Mouse (Mus musculus) neural tube, postnatal 0 days (tissue): ENCODE results near the gene Ubxn1. TPM values are rescaled to one million over a fixed set of nuclear protein-coding genes. Genes with fewer than 3 reads are reported as not detected.

Experiments
- microRNA-seq: library from miRNA; unstranded; fragments of <30 nt; microRNA quantifications from one replicate; pipeline ENCODE4, GENCODE M21; 2016
- polyA plus RNA-seq: library from polyadenylated mRNA; unstranded; fragments of >200 nt; fragmentation: Nextera tagmentation; extraction: Ambion mirVana; gene quantifications from 2 replicates; pipeline ENCODE4 v1.2.1, GENCODE M21; 2015

The Ubxn1 gene
- polyA plus RNA-seq, result 150 and 155 TPM in 2 replicates

DNA sequence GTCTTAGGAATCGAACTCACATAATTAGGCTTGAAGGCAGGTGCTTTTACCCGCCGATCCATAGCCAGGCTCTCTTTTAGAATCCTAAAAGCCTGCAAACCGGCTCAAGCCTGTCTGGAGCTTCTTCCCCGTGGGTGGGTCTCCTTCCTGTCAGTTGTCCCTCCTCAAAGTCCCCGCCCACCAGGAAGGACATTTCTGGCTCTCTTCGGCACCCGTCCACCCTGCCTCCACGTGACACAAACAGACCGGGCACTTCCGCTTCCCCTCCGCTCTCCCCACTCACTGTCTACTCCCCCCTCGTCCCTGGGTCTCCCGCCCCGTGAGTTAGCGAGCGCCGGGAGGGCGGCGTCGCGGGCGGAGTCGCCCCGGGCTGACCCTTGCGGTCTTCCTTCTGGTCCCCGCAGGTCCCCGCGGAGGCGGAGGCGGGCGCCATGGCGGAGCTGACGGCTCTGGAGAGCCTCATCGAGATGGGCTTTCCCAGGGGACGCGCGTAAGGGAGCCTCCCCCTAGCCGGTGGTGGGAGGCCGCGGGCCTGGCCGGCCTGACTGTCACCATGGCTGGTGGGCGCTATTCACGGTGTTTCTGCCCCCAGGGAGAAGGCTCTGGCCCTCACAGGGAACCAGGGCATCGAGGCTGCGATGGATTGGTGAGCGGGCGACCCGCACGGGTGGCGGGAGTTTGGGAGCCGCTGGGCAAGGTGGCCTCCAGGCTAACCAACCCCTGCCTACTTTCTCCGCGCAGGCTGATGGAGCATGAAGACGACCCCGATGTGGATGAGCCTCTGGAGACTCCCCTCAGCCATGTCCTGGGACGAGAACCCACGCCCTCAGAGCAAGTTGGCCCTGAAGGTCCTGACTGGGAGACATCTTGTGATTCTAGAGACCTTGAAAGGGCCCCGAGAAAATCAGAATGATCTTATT lies at the start of gene Ubxn1:
Ubxn1 (plus strand) TSS at position 230 of the 920 bp plus-strand sequence.

DNA sequence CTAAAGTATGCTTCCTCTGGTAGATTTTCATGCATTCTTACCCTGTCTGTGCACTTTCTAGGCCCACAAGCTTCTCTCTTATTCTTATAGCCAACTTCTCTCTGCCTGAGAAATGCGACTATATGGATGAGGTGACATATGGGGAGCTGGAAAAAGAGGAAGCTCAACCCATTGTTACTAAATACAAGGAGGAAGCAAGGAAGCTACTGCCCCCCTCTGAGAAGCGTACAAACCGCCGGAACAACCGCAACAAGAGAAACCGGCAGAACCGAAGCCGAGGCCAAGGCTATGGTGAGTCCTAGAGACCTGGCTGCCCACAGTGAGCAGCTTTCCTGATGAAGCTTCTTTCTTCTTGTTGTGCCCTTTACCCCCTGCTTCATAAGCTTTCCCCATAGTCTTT lies 41.6 kb upstream of the Ubxn1 start, which contains the start of gene AC129217.1:
AC129217.1 (plus strand) TSS at position 114 of the 400 bp plus-strand sequence.

DNA sequence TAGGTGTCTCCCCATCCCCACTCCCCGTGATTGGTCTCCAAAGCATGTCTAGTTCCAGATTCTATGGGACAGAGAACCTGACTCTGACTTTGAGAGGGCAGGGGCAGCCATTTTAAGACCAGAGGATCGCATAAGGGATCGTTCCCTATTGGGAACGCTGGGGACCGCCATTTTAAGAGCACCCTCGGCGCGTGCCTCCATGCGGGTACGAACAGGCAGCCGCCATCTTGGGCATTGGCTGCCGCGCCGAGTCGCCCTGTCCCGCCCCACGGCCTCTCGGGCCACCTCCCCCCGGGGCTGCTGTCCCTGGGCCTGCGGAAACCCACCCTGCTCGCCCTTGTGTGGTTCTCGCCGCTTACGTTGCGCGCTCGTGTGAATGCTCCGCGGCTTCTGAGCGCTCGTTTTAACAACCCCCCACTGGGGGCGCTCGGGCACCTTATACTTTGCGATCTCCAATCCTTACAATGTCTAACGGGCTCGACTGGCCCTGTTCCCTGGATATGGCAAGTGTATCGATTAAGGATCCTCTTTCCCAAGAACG lies 34.0 kb upstream of the Ubxn1 start, which contains the start of gene Bscl2:
Bscl2 (plus strand) TSS at position 217 of the 541 bp plus-strand sequence.

DNA sequence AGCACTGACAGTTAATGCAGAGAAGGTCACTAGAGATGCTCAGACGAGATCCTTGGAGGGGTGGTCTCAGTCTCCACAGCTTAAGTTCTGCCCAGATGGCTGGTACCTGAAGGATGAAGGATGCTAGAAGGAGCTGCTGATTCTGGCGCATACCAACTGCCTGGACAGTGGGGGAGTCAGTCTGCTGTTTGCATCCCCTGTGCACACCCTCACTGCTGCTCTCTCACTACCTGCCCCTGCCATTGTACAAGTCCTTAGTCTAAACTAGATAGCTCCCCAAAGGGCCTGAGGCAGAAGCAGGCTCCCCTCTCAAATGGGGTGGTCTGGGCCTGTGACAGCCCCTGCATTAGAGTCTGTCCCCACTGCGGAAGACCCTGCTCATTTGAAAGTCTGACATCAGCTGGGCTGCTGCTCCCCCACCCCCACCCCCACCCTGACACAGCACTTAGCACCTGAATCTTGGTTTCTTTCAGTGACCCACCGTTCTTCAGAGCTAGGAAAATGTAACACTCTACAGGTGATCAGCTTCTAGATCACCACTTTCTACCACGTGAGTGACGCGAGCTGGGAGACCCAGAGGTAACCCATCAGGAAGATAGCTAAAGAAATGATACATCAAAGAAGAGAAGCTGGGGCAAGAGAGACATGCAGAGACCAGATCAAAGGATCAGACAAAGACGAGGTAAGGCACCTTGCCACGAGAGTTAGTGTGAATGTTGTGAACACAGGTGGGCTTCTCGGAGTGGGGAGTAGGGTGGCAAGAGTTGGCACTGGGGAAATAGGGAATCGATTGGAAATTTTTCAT lies 32.0 kb upstream of the Ubxn1 start, which contains the start of gene Gng3:
Gng3 (minus strand) TSS at position 92 of the 805 bp plus-strand sequence.

DNA sequence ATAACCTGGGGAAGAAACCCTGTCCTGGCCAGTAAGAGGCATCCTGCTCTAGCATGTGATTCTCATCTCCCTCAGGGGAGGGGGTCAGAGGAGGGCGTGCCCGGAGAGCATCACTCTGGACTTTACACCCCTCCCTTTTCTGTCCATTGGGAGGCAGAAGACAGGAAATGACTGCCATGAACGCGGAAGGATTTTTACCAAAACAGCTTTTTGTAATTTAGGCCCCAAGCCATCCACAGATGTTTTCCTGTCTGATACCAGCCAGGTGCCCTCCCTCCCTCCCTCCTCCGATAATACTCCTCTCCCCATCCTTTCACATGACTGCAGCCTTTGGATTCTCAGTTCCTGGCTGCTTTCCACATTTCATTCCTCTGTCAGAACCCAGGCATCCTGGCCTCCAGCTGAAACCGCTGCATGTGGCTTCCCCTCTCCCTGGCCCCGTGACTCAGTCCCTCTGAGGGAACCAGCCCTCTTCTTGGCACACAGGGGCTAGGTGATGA lies 20.8 kb upstream of the Ubxn1 start, which contains the start of gene Lrrn4cl:
Lrrn4cl (plus strand) TSS at position 367 of the 500 bp plus-strand sequence.

DNA sequence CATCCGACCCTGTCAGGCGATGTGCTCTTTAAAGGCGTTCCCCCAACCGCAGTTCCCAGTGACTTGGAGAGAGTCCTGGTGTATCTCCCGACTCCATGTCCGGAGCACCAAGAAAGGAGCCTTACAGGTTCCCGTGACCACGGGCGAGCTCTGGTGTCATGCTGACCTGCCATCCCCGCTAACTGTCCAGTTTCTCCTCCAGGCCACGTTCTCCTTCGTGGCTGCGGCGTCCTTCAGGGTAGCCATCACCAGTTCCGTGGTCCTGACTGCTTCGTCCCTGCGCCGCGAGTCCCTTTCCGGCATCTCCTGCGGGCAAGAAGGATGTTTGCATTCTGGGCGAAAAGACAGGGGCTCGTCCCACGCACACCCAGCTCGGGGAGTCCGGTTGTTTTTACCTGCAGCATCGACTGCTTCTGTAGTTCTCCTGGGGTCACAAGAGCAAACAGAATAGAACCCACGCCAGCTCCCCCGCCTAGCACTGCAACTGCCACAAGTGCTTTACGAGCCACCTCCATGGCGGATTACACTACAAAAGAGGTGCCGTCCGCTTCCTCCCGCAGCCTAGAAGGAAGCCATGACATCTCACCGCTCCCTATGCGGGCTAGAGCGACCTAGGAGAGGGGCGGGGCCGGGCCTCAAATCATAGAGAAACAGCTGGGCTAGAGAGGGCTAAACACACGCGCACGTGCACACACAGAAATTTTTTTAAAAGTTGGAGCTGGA lies 9.2 kb downstream of the Ubxn1 start, which contains the start of gene Uqcc3:
Uqcc3 (minus strand) TSS at position 613 of the 723 bp plus-strand sequence.

DNA sequence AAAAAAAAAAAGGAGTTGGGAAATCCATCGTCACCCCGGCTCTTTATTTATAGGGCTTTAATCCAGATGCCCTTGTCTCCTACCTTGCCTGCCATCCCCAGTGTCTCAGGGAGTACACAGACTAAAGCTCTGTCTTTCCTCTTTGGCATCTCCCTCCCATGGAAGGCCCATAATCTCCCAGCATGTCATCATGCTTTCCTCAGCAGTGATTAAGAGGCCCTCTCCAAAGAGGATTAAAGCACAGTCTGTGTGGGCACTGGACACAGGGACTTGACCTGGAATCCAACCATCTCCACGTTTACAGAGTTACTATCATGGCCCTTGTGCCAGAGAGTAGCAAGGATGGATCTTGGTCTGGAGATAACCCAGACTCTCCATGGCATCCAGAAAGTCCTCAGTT lies 12.3 kb downstream of the Ubxn1 start, which contains the start of the genes Lbhd1 and Gm49403:
Lbhd1 (plus strand) TSS at position 117 of the 400 bp plus-strand sequence.
Gm49403 (plus strand) TSS at position 315 of the 400 bp plus-strand sequence.

DNA sequence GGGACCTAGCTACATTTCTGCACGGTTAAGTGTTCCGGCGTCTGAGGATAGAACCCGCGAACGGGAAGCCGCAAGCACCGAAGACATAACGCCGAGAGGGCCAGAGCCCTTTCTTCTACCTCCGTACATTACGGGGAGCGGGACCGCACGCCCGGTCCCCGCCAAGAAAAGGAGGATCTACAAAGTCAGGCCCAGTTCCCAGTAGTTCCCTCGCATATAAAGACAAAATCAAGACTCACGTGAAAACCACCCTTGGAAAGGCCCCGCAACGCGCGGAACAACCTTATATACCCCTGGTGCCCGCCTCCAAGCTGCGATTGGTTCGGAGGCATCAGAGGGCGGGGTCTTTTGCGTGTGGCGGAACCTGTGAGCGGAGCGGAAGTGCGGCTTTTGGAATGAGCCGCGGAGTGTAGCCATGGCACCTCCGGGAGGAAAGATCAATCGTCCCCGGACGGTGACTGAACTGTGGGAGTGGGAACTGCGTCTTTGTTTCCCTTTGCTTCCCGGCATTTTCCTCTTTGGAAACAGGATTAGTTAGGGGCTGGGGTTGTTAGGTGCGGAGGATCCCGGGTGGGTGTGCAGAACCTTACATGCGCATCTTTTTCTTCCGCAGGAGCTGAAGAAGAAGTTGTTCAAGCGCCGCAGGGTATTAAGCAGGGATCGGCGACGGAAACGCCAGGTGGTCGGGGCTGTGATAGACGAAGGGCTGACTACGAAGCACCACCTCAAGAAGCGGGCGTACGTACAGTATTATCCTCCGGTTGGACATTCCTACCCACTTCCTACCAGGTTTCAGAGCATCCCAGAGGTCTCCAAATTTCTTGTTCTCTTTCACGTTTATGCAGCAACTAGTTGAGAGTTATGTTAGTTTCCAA lies 17.5 kb downstream of the Ubxn1 start, which contains the start of the genes 1810009A15Rik and Gm49416:
1810009A15Rik (plus strand) TSS at position 343 of the 875 bp plus-strand sequence.
Gm49416 (plus strand) TSS at position 416 of the 875 bp plus-strand sequence.

DNA sequence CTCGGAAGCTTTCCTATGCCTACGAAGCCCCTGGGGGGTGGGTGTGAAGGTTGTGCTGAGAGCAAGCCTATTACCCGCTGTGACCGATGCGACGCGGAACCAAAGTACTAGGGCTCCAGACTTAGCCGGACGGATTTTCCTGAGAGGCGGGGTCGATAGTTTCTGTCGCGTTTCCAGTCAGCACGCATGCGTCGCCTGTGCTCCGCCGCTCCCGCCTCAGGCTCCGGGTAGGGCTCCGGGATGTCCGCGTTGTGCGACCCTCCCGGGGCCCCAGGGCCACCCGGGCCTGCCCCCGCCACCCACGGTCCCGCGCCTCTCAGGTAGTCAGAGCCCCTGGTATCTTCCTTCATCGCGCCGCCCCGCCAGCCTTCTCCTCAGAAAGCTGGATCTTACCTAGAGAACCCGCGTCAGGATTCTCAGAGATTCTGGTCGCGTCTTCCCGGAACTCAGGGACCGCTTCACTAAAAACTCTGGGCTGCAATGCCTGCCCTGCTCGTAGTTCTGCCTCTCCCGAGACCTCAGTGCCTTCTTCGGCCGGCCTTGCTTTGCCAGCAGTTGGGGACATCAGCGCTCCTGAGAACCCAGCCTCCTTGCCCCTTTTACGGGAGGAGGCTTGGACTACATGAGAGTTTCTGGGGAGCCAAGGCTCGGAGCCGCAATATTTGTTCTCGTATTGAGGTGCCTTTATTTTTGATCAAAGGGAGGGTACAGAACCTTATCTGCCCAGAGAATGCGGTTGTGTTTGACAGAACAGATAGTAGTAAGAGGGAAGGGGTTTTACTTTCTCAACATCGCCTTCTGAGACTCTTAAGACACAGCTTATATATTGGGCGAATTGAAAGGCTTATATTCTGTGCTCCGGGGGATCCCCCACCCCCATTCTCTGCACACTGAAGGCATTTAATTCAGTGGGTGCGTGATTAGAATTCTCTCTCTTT lies 21.8 kb downstream of the Ubxn1 start, which contains the start of gene Ints5:
Ints5 (plus strand) TSS at position 177 of the 938 bp plus-strand sequence.

DNA sequence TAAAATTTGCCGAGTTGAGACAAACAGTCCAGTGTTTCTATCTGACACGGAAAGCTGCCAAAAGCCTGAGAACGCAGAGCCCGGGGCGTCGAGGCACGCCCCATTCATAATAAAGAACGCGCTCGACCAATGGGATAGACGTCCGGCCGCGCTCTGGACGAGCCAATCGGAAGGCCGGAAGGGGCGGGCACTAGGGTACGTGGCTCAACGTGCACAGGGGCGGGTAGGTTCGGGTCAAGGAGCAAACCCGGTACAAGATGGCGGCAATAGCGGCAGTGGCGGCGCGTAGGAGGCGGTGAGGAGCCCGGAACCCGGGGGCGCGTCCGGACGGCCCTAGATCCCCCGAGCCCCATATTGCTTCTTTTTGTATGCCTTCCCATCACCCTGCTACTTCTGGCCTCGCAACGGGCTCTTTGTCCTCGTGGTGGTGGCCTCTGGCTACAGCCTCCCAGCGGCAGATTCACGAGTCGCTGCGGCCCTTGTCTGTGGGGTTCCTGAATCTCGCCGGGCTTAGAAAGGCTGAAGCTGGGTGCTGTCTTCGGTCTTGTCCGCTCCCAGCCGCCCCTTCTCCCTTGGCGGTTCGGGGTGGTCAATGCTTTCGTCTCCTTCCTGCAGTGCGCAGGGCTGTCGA lies 26.7 kb downstream of the Ubxn1 start, which contains the start of gene Ganab:
Ganab (plus strand) TSS at position 207 of the 631 bp plus-strand sequence.

DNA sequence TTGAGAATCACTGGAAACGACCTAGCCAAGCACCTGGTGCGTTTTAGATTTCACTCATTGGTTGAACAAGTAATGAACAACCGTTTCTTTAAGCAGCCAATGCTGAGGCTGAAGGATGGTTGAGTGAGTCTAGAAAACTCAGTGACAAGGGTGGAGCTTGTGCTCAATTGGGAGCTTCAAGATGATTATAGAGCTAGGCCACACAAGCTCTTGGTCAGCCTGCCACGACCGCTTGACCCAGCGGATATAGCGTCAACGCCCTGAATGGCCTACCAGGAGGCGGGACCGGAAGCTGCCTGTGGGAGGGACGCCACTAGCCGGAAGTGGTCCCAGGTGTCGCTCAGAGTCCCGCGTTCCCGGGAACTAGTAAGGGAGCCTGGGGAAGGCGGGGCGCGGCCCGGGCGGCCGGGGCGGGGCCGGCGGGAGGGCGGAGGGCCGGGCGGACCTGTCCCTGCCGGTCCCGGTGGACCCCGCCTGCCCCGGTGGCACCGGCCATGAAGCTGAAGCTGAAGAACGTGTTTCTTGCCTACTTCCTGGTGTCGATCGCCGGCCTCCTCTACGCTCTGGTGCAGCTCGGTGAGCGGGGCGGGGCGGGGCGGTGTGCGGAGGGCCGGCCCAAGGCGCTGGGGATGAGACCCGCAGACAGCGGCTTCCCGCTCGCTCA lies 48.9 kb downstream of the Ubxn1 start, which contains the start of gene B3gat3:
B3gat3 (plus strand) TSS at position 302 of the 664 bp plus-strand sequence.

Small RNAs within 50 kb of the gene (microRNA-seq; reads per million reads assigned to microRNA genes)
- gene Mir5136, result not detected

Other genes starting within 250 kb of the Ubxn1 start
- 0.71 and 0.81 TPM in 2 replicates for gene Chrm1, start 207.7 kb upstream of the Ubxn1 start, polyA plus RNA-seq
- 178 and 184 TPM in 2 replicates for gene Slc3a2, start 148.1 kb upstream of the Ubxn1 start, polyA plus RNA-seq
- gene Wdr74, start 135.7 kb upstream of the Ubxn1 start, polyA plus RNA-seq, result 76.3 and 80.4 TPM in 2 replicates
- 0.85 and 2.0 TPM in 2 replicates for gene 1700092M07Rik, start 130.8 kb upstream of the Ubxn1 start, polyA plus RNA-seq
- gene Stx5a, start 130.1 kb upstream of the Ubxn1 start, polyA plus RNA-seq, result 86.2 and 95.5 TPM in 2 replicates
- gene Nxf1, start 114.4 kb upstream of the Ubxn1 start, polyA plus RNA-seq, result 63.2 and 80.5 TPM in 2 replicates
- 257 and 285 TPM in 2 replicates for gene Tmem223, start 100.5 kb upstream of the Ubxn1 start, polyA plus RNA-seq
- gene Tmem179b, start 97.0 kb upstream of the Ubxn1 start, polyA plus RNA-seq, result 31.8 and 35.1 TPM in 2 replicates
- gene Taf6l, start 85.1 kb upstream of the Ubxn1 start, polyA plus RNA-seq, result 23.3 and 25.3 TPM in 2 replicates
- gene Polr2g, start 72.9 kb upstream of the Ubxn1 start, polyA plus RNA-seq, result 167 and 188 TPM in 2 replicates
- gene Zbtb3, start 68.9 kb upstream of the Ubxn1 start, polyA plus RNA-seq, result 5.0 and 5.5 TPM in 2 replicates
- gene Ttc9c, start 52.2 kb upstream of the Ubxn1 start, polyA plus RNA-seq, result 45.1 and 45.3 TPM in 2 replicates
- gene Hnrnpul2, start 51.5 kb upstream of the Ubxn1 start, polyA plus RNA-seq, result 6.9 and 7.5 TPM in 2 replicates
- not detected in 2 replicates for gene AC129217.1, start 41.7 kb upstream of the Ubxn1 start, polyA plus RNA-seq
- gene Bscl2, start 34.0 kb upstream of the Ubxn1 start, polyA plus RNA-seq, result 124 and 129 TPM in 2 replicates
- 623 and 651 TPM in 2 replicates for gene Gng3, start 32.3 kb upstream of the Ubxn1 start, polyA plus RNA-seq
- gene Lrrn4cl, start 20.7 kb upstream of the Ubxn1 start, polyA plus RNA-seq, result 1.4 and 2.2 TPM in 2 replicates
- gene Uqcc3, start 9.4 kb downstream of the Ubxn1 start, polyA plus RNA-seq, result 70.9 and 75.2 TPM in 2 replicates
- 19.7 and 26.1 TPM in 2 replicates for gene Lbhd1, start 12.2 kb downstream of the Ubxn1 start, polyA plus RNA-seq
- not detected in 2 replicates for gene Gm49403, start 12.4 kb downstream of the Ubxn1 start, polyA plus RNA-seq
- gene 1810009A15Rik, start 17.4 kb downstream of the Ubxn1 start, polyA plus RNA-seq, result 43.2 and 44.0 TPM in 2 replicates
- 0.21 TPM in 1 of 2 replicates, not detected in the other for gene Gm49416, start 17.4 kb downstream of the Ubxn1 start, polyA plus RNA-seq
- gene Ints5, start 21.5 kb downstream of the Ubxn1 start, polyA plus RNA-seq, result 21.7 and 23.3 TPM in 2 replicates
- gene Ganab, start 26.6 kb downstream of the Ubxn1 start, polyA plus RNA-seq, result 47.1 and 53.9 TPM in 2 replicates
- gene B3gat3, start 48.9 kb downstream of the Ubxn1 start, polyA plus RNA-seq, result 83.2 and 86.3 TPM in 2 replicates
- gene Rom1, start 57.9 kb downstream of the Ubxn1 start, polyA plus RNA-seq, result 5.2 and 5.4 TPM in 2 replicates
- 14.3 and 15.3 TPM in 2 replicates for gene Eml3, start 58.1 kb downstream of the Ubxn1 start, polyA plus RNA-seq
- 58.6 and 60.1 TPM in 2 replicates for gene Mta2, start 70.4 kb downstream of the Ubxn1 start, polyA plus RNA-seq
- gene Tut1, start 82.4 kb downstream of the Ubxn1 start, polyA plus RNA-seq, result 15.0 and 18.8 TPM in 2 replicates
- 250 and 257 TPM in 2 replicates for gene Eef1g, start 95.5 kb downstream of the Ubxn1 start, polyA plus RNA-seq
- gene Ahnak, start 117.8 kb downstream of the Ubxn1 start, polyA plus RNA-seq, result 9.2 and 15.0 TPM in 2 replicates
- not detected in 2 replicates for gene Scgb1a1, start 216.5 kb downstream of the Ubxn1 start, polyA plus RNA-seq